Mouse (Mus musculus) MEL (cell line): ENCODE data around the gene Wnt1.

Experiments used
- CTCF ChIP-seq, 3 experiments: IDR thresholded peaks in 2 of 3; conservative IDR thresholded peaks in 1 of 3; 2 replicates each; pipeline ENCODE4 v1.5.1; 2011 to 2012; ENCODE audit warnings: low read length in 3 of 3, low read depth in 2 of 3, mild to moderate bottlenecking in 2 of 3, improper control_type of control experiment in 1 of 3, inconsistent platforms in 1 of 3, mixed read lengths in 1 of 3, moderate library complexity in 1 of 3; ENCODE audit not compliant: control insufficient read depth in 1 of 3, insufficient read depth in 1 of 3, poor library complexity in 1 of 3, severe bottlenecking in 1 of 3
- E2F4 ChIP-seq: IDR thresholded peaks from 2 replicates; pipeline ENCODE4 v1.6.1; 2011; ENCODE audit warnings: low read depth, low read length, improper control_type of control experiment, borderline replicate concordance
- GATA1 ChIP-seq: IDR thresholded peaks from 2 replicates; pipeline ENCODE4 v1.6.1; 2011; ENCODE audit warnings: low read depth, low read length, improper control_type of control experiment
- MAX ChIP-seq: IDR thresholded peaks from 2 replicates; pipeline ENCODE4 v1.6.1; 2011; ENCODE audit warnings: low read length, improper control_type of control experiment
- MYB ChIP-seq: IDR thresholded peaks from 2 replicates; pipeline ENCODE4 v1.6.1; 2011; ENCODE audit warnings: mild to moderate bottlenecking, low read depth, low read length, improper control_type of control experiment
- MYC ChIP-seq: IDR thresholded peaks from 2 replicates; pipeline ENCODE4 v1.6.1; 2011; ENCODE audit warnings: low read depth, mild to moderate bottlenecking, low read length, improper control_type of control experiment, moderate library complexity
- POLR2A ChIP-seq, 2 experiments: IDR thresholded peaks; 2 replicates each; pipeline ENCODE4 v1.6.1; 2011 to 2012; ENCODE audit warnings: low read length in 2 of 2, mild to moderate bottlenecking in 2 of 2, control low read depth in 1 of 2, improper control_type of control experiment in 1 of 2, low read depth in 1 of 2, moderate library complexity in 1 of 2; ENCODE audit not compliant: control insufficient read depth in 1 of 2, insufficient read depth in 1 of 2, poor library complexity in 1 of 2
- POLR2AphosphoS5 ChIP-seq: IDR thresholded peaks from 2 replicates; pipeline ENCODE4 v1.6.1; 2012; ENCODE audit warnings: low read depth, borderline replicate concordance, mild to moderate bottlenecking, inconsistent platforms, low read length, moderate library complexity, mixed read lengths
- RCOR1 ChIP-seq: IDR thresholded peaks from 2 replicates; pipeline ENCODE4 v1.6.1; 2012; ENCODE audit warnings: low read depth, mild to moderate bottlenecking, inconsistent platforms, low read length, improper control_type of control experiment
- SMC3 ChIP-seq: IDR thresholded peaks from 2 replicates; pipeline ENCODE4 v1.6.1; 2011; ENCODE audit warnings: low read depth, low read length, improper control_type of control experiment
- TCF12 ChIP-seq: IDR thresholded peaks from 2 replicates; pipeline ENCODE4 v1.6.1; 2014; ENCODE audit warnings: low read depth, mild to moderate bottlenecking, inconsistent platforms, low read length, improper control_type of control experiment, moderate library complexity
- USF1 ChIP-seq: IDR thresholded peaks from 2 replicates; pipeline ENCODE4 v1.6.1; 2014; ENCODE audit warnings: low read depth, mild to moderate bottlenecking, inconsistent platforms, low read length, improper control_type of control experiment, moderate library complexity
- ZKSCAN1 ChIP-seq: IDR thresholded peaks from 2 replicates; pipeline ENCODE4 v1.6.1; 2012; ENCODE audit warnings: low read depth, mild to moderate bottlenecking, inconsistent platforms, low read length, improper control_type of control experiment, moderate library complexity
- ZNF384 ChIP-seq: IDR thresholded peaks from 2 replicates; pipeline ENCODE4 v1.6.1; 2012; ENCODE audit warnings: low read depth, mild to moderate bottlenecking, inconsistent platforms, low read length, improper control_type of control experiment

- no peak for TF ChIP-seq POLR2AphosphoS5
- no peak for TF ChIP-seq SMC3
- no peak for TF ChIP-seq MAX
- TF ChIP-seq CTCF (IDR thresholded peaks at IDR 0.05 in 2 of 3, conservative IDR thresholded peaks at IDR 0.05 in 1 of 3; ENCODE audit: control insufficient read depth in 1 of 3, insufficient read depth in 1 of 3, low read depth in 2 of 3, low read length in 3 of 3, poor library complexity in 1 of 3, severe bottlenecking in 1 of 3) = no peak
- no peak for TF ChIP-seq MYC
- TF ChIP-seq MYB = no peak
- TF ChIP-seq E2F4 = no peak
- no peak for TF ChIP-seq ZKSCAN1
- TF ChIP-seq POLR2A (IDR thresholded peaks at IDR 0.05; ENCODE audit: control insufficient read depth in 1 of 2, insufficient read depth in 1 of 2, low read depth in 1 of 2, low read length in 2 of 2, poor library complexity in 1 of 2) = no peak
- TF ChIP-seq GATA1 = no peak
- TF ChIP-seq RCOR1 = no peak
- no peak for TF ChIP-seq USF1
- TF ChIP-seq TCF12 = no peak
- no peak for TF ChIP-seq ZNF384
Measured at GRCm38 (mm10) chr15:98791221-98791620, 1.6 kb downstream of the Wnt1 start.
